Mouse (Mus musculus): ENCODE results near the gene Ldlrad1. TPM values are rescaled to one million over a fixed set of nuclear protein-coding genes. Genes with fewer than 3 reads are reported as not detected.

Gene Ldlrad1
- total and polyA plus RNA-seq, 3 experiments: 0.15 TPM; not detected in 2

DNA sequence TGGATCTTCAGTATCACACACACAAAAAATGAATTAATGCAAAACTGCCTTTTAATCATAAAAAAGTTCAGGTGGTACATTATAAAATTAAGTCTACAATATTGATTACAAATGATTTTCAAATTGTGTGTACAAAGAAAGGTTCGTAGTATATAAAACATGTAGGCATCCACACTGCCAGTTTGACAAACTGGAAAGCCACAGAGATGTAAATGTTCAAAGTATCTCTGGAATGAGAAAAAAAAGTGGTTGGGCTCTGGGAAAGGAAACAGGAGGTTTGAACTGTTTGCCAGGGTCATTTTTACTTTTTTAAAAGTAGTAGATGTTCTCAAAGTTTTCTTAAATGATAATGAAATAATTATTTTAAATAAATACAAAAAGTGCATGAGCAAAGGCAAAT, 37.1 kb downstream of the Ldlrad1 start:
- Histone ChIP-seq H3K27ac (ENCODE audit: control insufficient read depth, low read depth, low read length) (no peak overlapping the region), H3K79me2 (ENCODE audit: control insufficient read depth, insufficient read depth, low read length, poor library complexity) (peaks cover 2% of the 10 kb centered on the region; the same call in 1 of the 2 replicates), H3K4me3 (ENCODE audit: control insufficient read depth in 1 of 2, insufficient read depth in 1 of 2, low read depth in 2 of 2, low read length in 2 of 2) (no peak overlapping the region), H3K36me3 (ENCODE audit: control insufficient read depth in 1 of 2, insufficient read depth in 2 of 2, low read length in 2 of 2) (peaks cover 4 to 12% of the 10 kb centered on the region in 2 experiments), H3K4me1 (ENCODE audit: control insufficient read depth in 1 of 2, insufficient read depth in 2 of 2, low read length in 2 of 2) (peaks cover 2 to 11% of the 10 kb centered on the region in 2 experiments), H3K9ac (ENCODE audit: control insufficient read depth, low read depth, low read length, poor library complexity, severe bottlenecking) (no peak overlapping the region), H3K27me3 (ENCODE audit: control insufficient read depth in 1 of 2, insufficient read depth in 2 of 2, low read length in 2 of 2) (no peaks in the 10 kb centered on the region), H3K9me3 (replicated peaks; ENCODE audit: insufficient read depth, low read length) (no peaks in the 10 kb centered on the region)
- TF ChIP-seq TBP (IDR thresholded peaks at IDR 0.05; ENCODE audit: low read depth, low read length) (no peak), MYB (IDR thresholded peaks at IDR 0.05; ENCODE audit: low read depth, low read length) (no peak), JUND (IDR thresholded peaks at IDR 0.05; ENCODE audit: low read depth, low read length) (no peak), TAL1 (IDR thresholded peaks at IDR 0.05; ENCODE audit: low read length) (no peak)
- no peak for DNase-seq (ENCODE audit: low read depth, low spot score)

DNA sequence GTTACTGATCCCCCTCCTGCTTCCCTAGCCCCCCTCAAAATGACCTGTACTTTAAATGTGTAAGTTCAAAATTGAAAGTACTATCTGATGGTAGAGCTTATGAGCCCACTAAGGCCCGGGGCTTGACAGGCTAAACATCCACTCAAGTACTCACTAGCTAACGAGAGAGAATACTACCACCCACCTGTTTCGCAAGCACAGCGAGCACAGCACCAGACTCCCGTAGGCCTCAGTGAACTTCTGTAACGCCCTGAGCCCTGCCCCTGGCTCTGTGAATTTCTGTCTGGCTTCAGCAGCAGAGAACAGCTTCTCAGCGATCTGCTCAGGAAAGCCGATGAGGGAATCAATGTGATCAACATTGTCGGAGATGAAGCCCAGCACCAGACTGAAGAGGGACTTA, 38.1 kb downstream of the Ldlrad1 start:
- TF ChIP-seq MYC (IDR thresholded peaks at IDR 0.05; ENCODE audit: low read depth, low read length): no peak
- TF ChIP-seq NRF1 (IDR thresholded peaks at IDR 0.05; ENCODE audit: insufficient read depth, low read depth, low read length, poor library complexity, severe bottlenecking): no peak
- TF ChIP-seq ZC3H11A (IDR thresholded peaks at IDR 0.05; ENCODE audit: low read depth, low read length): no peak
- no peak for TF ChIP-seq GABPA (IDR thresholded peaks at IDR 0.05; ENCODE audit: low read depth, low read length)
- no peak for TF ChIP-seq E2F4 (IDR thresholded peaks at IDR 0.05; ENCODE audit: borderline replicate concordance, low read depth, low read length)
- TF ChIP-seq CTCF (IDR thresholded peaks at IDR 0.05 in 2 of 3, conservative IDR thresholded peaks at IDR 0.05 in 1 of 3; ENCODE audit: control insufficient read depth in 1 of 3, insufficient read depth in 1 of 3, low read depth in 2 of 3, low read length in 3 of 3, poor library complexity in 1 of 3, severe bottlenecking in 1 of 3): no peak
- TF ChIP-seq SIN3A (IDR thresholded peaks at IDR 0.05; ENCODE audit: low read length): no peak
- TF ChIP-seq CHD2 (IDR thresholded peaks at IDR 0.05; ENCODE audit: low read length): no peak
- no peak for TF ChIP-seq TCF12 (IDR thresholded peaks at IDR 0.05; ENCODE audit: low read depth, low read length)
- TF ChIP-seq EP300 (IDR thresholded peaks at IDR 0.05; ENCODE audit: low read depth in 1 of 2, low read length in 2 of 2): no peak
- no peak for TF ChIP-seq TBP (IDR thresholded peaks at IDR 0.05; ENCODE audit: low read depth, low read length)
- TF ChIP-seq ZKSCAN1 (IDR thresholded peaks at IDR 0.05; ENCODE audit: low read depth, low read length): no peak
- TF ChIP-seq MAX (IDR thresholded peaks at IDR 0.05; ENCODE audit: low read length): no peak
- TF ChIP-seq MXI1 (IDR thresholded peaks at IDR 0.05; ENCODE audit: low read depth, low read length): no peak
- no peak for TF ChIP-seq UBTF (IDR thresholded peaks at IDR 0.05; ENCODE audit: borderline replicate concordance, insufficient read depth, low read depth, low read length)
- TF ChIP-seq USF1 (IDR thresholded peaks at IDR 0.05; ENCODE audit: low read depth, low read length): no peak
- no peak for TF ChIP-seq JUND (IDR thresholded peaks at IDR 0.05; ENCODE audit: low read depth, low read length)
- no peak for TF ChIP-seq SMC3 (IDR thresholded peaks at IDR 0.05; ENCODE audit: low read depth, low read length)
- no peak for TF ChIP-seq RAD21 (IDR thresholded peaks at IDR 0.05; ENCODE audit: low read depth, low read length)
- TF ChIP-seq ZNF384 (IDR thresholded peaks at IDR 0.05; ENCODE audit: low read depth, low read length): no peak

More for the DNA sequence above, 38.1 kb downstream of the Ldlrad1 start:
- Histone ChIP-seq H3K4me3 (ENCODE audit: control insufficient read depth in 1 of 2, insufficient read depth in 1 of 2, low read depth in 2 of 2, low read length in 2 of 2) (no peak overlapping the region), H3K27me3 (ENCODE audit: control insufficient read depth in 1 of 2, insufficient read depth in 2 of 2, low read length in 2 of 2) (no peaks in the 10 kb centered on the region), H3K36me3 (ENCODE audit: control insufficient read depth in 1 of 2, insufficient read depth in 2 of 2, low read length in 2 of 2) (peaks cover 10 to 11% of the 10 kb centered on the region in 2 experiments), H3K27ac (ENCODE audit: control insufficient read depth, low read depth, low read length) (no peak overlapping the region), H3K4me1 (ENCODE audit: control insufficient read depth in 1 of 2, insufficient read depth in 2 of 2, low read length in 2 of 2) (peaks cover 5 to 17% of the 10 kb centered on the region in 2 experiments), H3K9me3 (replicated peaks; ENCODE audit: insufficient read depth, low read length) (no peaks in the 10 kb centered on the region), H3K79me2 (ENCODE audit: control insufficient read depth, insufficient read depth, low read length, poor library complexity) (peaks cover 2% of the 10 kb centered on the region; the same call in 1 of the 2 replicates), H3K9ac (ENCODE audit: control insufficient read depth, low read depth, low read length, poor library complexity, severe bottlenecking) (no peak overlapping the region)
- DNase-seq (ENCODE audit: low read depth, low spot score): no peak
